Mouse (Mus musculus): Measurements from ENCODE around the gene Rlbp1. TPM values are rescaled to one million over a fixed set of nuclear protein-coding genes. Genes with fewer than 3 reads are reported as not detected.

Rlbp1 gene
- polyA plus RNA-seq, 1 experiment from 2014 or later: 0.31 TPM

- no peaks in the 10 kb centered on the region for H3K9me3 ChIP-seq
- no peak for DNase-seq (ENCODE audit: low spot score)
- no peaks in the 10 kb centered on the region for H3K4me1 ChIP-seq
- H3K36me3 ChIP-seq: no peaks in the 10 kb centered on the region
- H3K27me3 ChIP-seq (ENCODE audit: insufficient read depth, poor library complexity, severe bottlenecking): peaks cover 6% of the 10 kb centered on the region; the same call in 1 of the 2 replicates
- WGBS: 53% methylated on average over 4 of the region's 4 CpGs
- no peak overlapping the region for H3K4me3 ChIP-seq
- no peak overlapping the region for H3K27ac ChIP-seq
Observed at GRCm38 (mm10) chr7:79369416-79369815, 17.4 kb downstream of the Rlbp1 start.

GRCm38 (mm10) chr7:79368664-79369063, 18.2 kb downstream of the Rlbp1 start:
- Histone ChIP-seq H3K4me1 (peaks cover 6% of the 10 kb centered on the region), H3K27me3 (ENCODE audit: insufficient read depth, poor library complexity, severe bottlenecking) (peaks cover 6% of the 10 kb centered on the region; the same call in 1 of the 2 replicates), H3K27ac (no peak overlapping the region), H3K36me3 (no peaks in the 10 kb centered on the region), H3K9me3 (no peaks in the 10 kb centered on the region), H3K4me3 (no peak overlapping the region)
- 79% methylated on average over 5 of the region's 5 CpGs for WGBS
- DNase-seq (ENCODE audit: low spot score): no peak

- H3K27ac ChIP-seq: no peak overlapping the region
- no peak overlapping the region for H3K4me3 ChIP-seq
- no peaks in the 10 kb centered on the region for H3K9me3 ChIP-seq
- H3K27me3 ChIP-seq (ENCODE audit: insufficient read depth, poor library complexity, severe bottlenecking): peaks cover 14% of the 10 kb centered on the region; the same call in 1 of the 2 replicates
- no peaks in the 10 kb centered on the region for H3K36me3 ChIP-seq
- H3K4me1 ChIP-seq: peaks cover 56% of the 10 kb centered on the region
- DNase-seq (ENCODE audit: low spot score): no peak
- WGBS: 27% methylated on average over 8 of the region's 8 CpGs
Observed at GRCm38 (mm10) chr7:79363370-79364043, 23.3 kb downstream of the Rlbp1 start.

GRCm38 (mm10) chr7:79362830-79363229, 24.0 kb downstream of the Rlbp1 start:
- 81% methylated on average over 7 of the region's 7 CpGs for WGBS
- H3K27me3 ChIP-seq (ENCODE audit: insufficient read depth, poor library complexity, severe bottlenecking): peaks cover 14% of the 10 kb centered on the region; the same call in 1 of the 2 replicates
- DNase-seq (ENCODE audit: low spot score): no peak
- peaks cover 63% of the 10 kb centered on the region for H3K4me1 ChIP-seq
- no peaks in the 10 kb centered on the region for H3K36me3 ChIP-seq
- no peaks in the 10 kb centered on the region for H3K9me3 ChIP-seq
- H3K27ac ChIP-seq: no peak overlapping the region
- no peak overlapping the region for H3K4me3 ChIP-seq

- Histone ChIP-seq H3K36me3 (no peaks in the 10 kb centered on the region), H3K27ac (0 out of 2 replicates have a peak overlapping the region, but pooled peaks have one; percentile 16), H3K4me1 (peaks cover 65% of the 10 kb centered on the region), H3K27me3 (ENCODE audit: insufficient read depth, poor library complexity, severe bottlenecking) (peaks cover 14% of the 10 kb centered on the region; the same call in 1 of the 2 replicates), H3K9me3 (no peaks in the 10 kb centered on the region), H3K4me3 (no peak overlapping the region)
- DNase-seq (ENCODE audit: low spot score): no peak
- WGBS: 78% methylated on average over 8 of the region's 8 CpGs
Observed at GRCm38 (mm10) chr7:79362208-79362607, 24.6 kb downstream of the Rlbp1 start.

GRCm38 (mm10) chr7:79360056-79360455, 26.8 kb downstream of the Rlbp1 start:
- H3K9me3 ChIP-seq: no peaks in the 10 kb centered on the region
- H3K27me3 ChIP-seq (ENCODE audit: insufficient read depth, poor library complexity, severe bottlenecking): peaks cover 20% of the 10 kb centered on the region
- WGBS: 39% methylated on average over 11 of the region's 11 CpGs
- H3K36me3 ChIP-seq: peaks cover 13% of the 10 kb centered on the region
- H3K4me1 ChIP-seq: peaks cover 65% of the 10 kb centered on the region
- peak overlapping the region; percentile 86 for H3K27ac ChIP-seq
- DNase-seq (ENCODE audit: low spot score): peak; percentile 82
- H3K4me3 ChIP-seq: peak overlapping the region; percentile 49

GRCm38 (mm10) chr7:79359183-79359435, 27.7 kb downstream of the Rlbp1 start:
- Histone ChIP-seq H3K27ac (peak overlapping the region; percentile 86), H3K4me1 (peaks cover 64% of the 10 kb centered on the region), H3K4me3 (peak overlapping the region; percentile 49), H3K9me3 (no peaks in the 10 kb centered on the region), H3K27me3 (ENCODE audit: insufficient read depth, poor library complexity, severe bottlenecking) (peaks cover 21% of the 10 kb centered on the region), H3K36me3 (peaks cover 19% of the 10 kb centered on the region)
- DNase-seq (ENCODE audit: low spot score): no peak
- WGBS: 42% methylated on average over 3 of the region's 3 CpGs

GRCm38 (mm10) chr7:79358350-79359182, 28.3 kb downstream of the Rlbp1 start:
- Histone ChIP-seq H3K4me1 (peaks cover 59% of the 10 kb centered on the region), H3K27me3 (ENCODE audit: insufficient read depth, poor library complexity, severe bottlenecking) (peaks cover 21% of the 10 kb centered on the region), H3K27ac (peak overlapping the region; percentile 86), H3K4me3 (peak overlapping the region; percentile 49), H3K9me3 (no peaks in the 10 kb centered on the region), H3K36me3 (peaks cover 22% of the 10 kb centered on the region)
- 12% methylated on average over 15 of the region's 15 CpGs for WGBS
- peak; percentile 96 for DNase-seq (ENCODE audit: low spot score)

GRCm38 (mm10) chr7:79349738-79350386, 37.0 kb downstream of the Rlbp1 start:
- H3K27me3 ChIP-seq (ENCODE audit: insufficient read depth, poor library complexity, severe bottlenecking): 0 out of 2 replicates have a peak, but pooled peaks cover 9% of the 10 kb centered on the region
- no peak overlapping the region for H3K4me3 ChIP-seq
- no peak overlapping the region for H3K27ac ChIP-seq
- 41% methylated on average over 12 of the region's 12 CpGs for WGBS
- H3K4me1 ChIP-seq: 0 out of 2 replicates have a peak, but pooled peaks cover 5% of the 10 kb centered on the region
- H3K9me3 ChIP-seq: no peaks in the 10 kb centered on the region
- peaks cover 32% of the 10 kb centered on the region for H3K36me3 ChIP-seq
- DNase-seq (ENCODE audit: low spot score): no peak

- Histone ChIP-seq H3K9me3 (no peaks in the 10 kb centered on the region), H3K4me3 (no peak overlapping the region), H3K27me3 (ENCODE audit: insufficient read depth, poor library complexity, severe bottlenecking) (0 out of 2 replicates have a peak, but pooled peaks cover 9% of the 10 kb centered on the region), H3K36me3 (peaks cover 26% of the 10 kb centered on the region), H3K27ac (no peak overlapping the region), H3K4me1 (0 out of 2 replicates have a peak, but pooled peaks cover 5% of the 10 kb centered on the region)
- no peak for DNase-seq (ENCODE audit: low spot score)
- WGBS: 79% methylated on average over 8 of the region's 8 CpGs
Observed at GRCm38 (mm10) chr7:79348816-79349215, 38.0 kb downstream of the Rlbp1 start.

- no peaks in the 10 kb centered on the region for H3K9me3 ChIP-seq
- WGBS: 74% methylated on average over 13 of the region's 13 CpGs
- no peak overlapping the region for H3K27ac ChIP-seq
- H3K27me3 ChIP-seq (ENCODE audit: insufficient read depth, poor library complexity, severe bottlenecking): 0 out of 2 replicates have a peak, but pooled peaks cover 9% of the 10 kb centered on the region
- peaks cover 35% of the 10 kb centered on the region for H3K36me3 ChIP-seq
- 0 out of 2 replicates have a peak, but pooled peaks cover 5% of the 10 kb centered on the region for H3K4me1 ChIP-seq
- H3K4me3 ChIP-seq: no peak overlapping the region
- no peak for DNase-seq (ENCODE audit: low spot score)
Observed at GRCm38 (mm10) chr7:79347108-79347813, 39.6 kb downstream of the Rlbp1 start.

- DNase-seq (ENCODE audit: low spot score): no peak
- Histone ChIP-seq H3K27ac (no peak overlapping the region), H3K36me3 (peaks cover 35% of the 10 kb centered on the region), H3K4me3 (no peak overlapping the region), H3K9me3 (no peaks in the 10 kb centered on the region), H3K4me1 (0 out of 2 replicates have a peak, but pooled peaks cover 5% of the 10 kb centered on the region), H3K27me3 (ENCODE audit: insufficient read depth, poor library complexity, severe bottlenecking) (0 out of 2 replicates have a peak, but pooled peaks cover 7% of the 10 kb centered on the region)
- 75% methylated on average over 8 of the region's 8 CpGs for WGBS
Observed at GRCm38 (mm10) chr7:79346555-79347075, 40.2 kb downstream of the Rlbp1 start.
